Mouse (Mus musculus) heart, adult 11 months (tissue): ENCODE measurements around the gene Cd47.

ENCODE experiments used
- DNase-seq: peaks from one replicate; pipeline ENCODE4 v3.0.0; 2022

Gene Cd47

DNA sequence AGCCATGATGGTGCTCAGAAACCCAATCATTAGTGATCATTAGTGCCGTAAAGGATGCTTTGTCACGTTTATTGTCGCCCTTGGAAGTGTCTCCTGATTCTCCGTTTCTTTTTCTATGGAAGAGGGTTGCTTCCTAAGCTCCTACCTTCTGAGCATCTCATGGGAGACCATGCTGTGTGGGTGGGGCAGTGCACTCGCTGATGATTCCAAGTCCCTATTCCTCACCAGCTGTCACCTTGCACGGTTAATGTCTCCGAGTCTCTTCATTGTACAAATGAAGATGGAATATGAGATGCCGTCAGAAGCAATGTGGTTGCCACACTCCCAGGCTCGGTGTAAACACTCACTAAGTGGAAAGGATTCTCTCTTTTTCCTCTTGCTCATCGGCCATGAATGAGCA is 119.9 kb downstream of the Cd47 start:
- DNase-seq: peak; percentile 55

DNA sequence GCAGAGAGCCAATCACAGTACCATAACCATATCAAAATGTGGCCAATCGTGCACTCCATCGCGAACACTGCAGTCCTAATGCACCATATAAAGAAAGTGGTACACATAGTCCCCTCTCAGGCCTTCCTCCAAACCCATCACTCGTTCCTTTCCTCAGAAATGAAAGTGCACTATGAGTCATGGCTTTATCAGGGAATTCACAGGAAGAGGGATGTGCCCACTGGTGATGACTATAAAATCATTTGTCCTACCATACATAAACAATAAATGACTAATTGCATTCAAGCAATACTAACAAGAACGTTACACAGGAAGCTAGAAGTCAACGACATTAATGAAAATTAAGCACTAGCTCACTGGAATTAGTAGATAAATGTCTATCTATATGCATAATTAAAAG is 121.3 kb downstream of the Cd47 start:
- DNase-seq: peak; percentile 40

DNA sequence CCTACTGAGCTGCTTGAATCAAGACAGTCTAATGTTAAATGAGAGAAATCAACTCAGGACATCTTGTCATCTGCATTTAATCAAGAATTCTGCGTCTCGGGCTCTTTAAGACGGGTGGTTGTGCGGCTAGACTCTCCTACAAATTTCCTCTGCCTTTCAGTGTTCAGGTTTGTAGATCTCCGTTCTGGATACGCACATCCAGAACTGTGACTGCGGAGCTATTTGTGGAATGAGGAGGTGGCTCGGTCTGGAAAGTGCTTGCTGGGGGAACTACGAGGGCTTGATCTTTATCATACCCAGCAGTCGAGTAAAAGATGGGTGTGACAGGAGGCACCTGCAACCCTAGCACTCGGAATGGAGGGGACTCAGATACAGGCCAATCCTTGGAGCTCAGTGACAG is 121.8 kb downstream of the Cd47 start:
- peak; percentile 84 for DNase-seq

DNA sequence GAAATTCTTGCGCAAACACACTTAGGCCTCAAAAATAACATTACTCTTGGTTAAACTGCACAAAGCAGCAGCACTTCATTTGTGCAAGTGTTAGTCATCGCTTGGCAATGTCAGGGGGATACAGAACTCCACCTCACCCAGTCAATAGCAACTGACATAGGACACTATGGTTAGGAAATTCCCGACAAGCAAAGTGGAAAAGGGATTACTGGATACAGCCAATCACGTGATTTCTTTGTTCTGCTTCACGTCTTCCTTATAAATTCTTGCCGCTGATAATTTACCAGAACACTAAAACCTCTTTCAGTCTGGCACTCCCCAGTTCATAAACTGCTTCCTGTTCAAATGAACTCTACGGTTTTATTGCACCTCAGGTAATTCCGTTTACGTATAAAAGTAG is 123.4 kb downstream of the Cd47 start:
- peak; percentile 95 for DNase-seq

DNA sequence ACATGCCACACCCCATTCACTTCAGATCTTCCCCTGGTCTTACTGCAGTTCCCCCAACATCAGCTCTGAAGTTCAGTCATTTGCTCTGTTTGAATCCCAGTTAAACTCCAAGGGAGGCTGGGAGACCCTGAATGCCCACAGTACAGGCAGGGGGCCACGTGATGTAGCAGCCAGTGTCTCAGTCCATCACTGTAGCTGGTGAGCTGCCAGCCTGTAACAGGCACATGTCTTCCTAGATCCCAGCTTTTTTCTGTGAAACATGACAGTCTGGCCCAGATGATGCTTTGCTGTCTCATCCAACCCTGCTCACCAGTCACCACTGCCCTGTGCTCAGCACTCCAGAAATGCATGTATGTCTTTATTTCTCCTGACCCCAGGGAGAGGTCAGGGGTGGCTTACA is 124.6 kb downstream of the Cd47 start:
- DNase-seq: no peak

DNA sequence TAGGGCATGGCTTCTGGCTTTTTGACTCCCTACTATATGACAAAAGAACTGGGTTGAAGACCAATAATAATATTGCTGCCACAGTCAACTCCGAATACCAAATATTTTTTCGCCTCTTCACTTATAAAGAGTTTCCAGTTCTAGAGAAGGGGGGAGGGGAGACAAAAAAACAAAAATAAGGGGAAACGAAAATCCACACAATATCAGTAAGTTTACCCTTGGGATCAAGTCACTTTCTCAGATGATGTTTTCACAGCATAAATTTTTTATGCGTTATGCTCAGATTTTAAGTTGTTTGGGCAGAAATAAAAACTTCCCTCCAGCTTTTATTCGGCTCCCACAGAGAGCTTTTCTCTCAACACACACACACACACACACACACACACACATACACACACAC is 132.9 kb downstream of the Cd47 start:
- DNase-seq: no peak

DNA sequence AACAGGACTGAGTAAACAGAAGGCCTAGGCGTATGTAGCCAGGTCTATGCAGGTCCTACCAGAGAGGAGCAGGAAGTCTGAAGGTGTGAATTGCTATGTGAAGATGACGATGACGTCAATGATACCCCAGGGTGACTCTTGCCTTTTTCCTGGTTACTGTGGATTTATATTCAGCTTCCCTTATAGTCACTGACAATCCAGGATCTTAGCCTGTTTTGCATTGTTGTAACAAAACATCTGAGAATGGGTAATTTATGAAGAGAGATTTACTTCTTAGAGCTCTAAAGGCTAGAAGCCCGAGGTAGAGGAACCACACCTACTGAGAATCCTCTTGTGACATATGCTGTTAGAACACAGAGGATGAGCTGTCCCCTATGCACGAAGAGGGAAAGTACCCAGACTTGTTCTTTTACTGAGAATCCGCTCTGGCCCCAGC is 135.7 kb downstream of the Cd47 start:
- DNase-seq: no peak

DNA sequence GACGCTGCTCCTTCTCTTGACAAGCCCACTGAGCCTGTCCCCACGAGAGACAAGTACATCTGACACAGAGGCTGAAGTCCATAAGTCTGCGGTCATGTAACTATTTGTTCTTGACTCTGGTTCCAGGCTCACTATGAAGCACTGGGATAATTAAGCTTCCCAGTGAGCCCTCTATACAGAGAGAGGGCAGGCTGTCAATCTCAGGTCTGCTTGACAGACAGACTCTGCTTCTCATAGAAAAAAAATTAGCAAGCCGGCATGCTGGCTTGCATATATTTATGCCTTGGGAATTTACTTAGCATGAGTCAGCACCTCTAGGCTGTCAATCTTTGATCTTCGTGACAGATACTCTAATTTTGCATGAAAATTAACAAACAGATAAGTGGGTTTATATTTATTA is 136.5 kb downstream of the Cd47 start:
- DNase-seq: no peak

DNA sequence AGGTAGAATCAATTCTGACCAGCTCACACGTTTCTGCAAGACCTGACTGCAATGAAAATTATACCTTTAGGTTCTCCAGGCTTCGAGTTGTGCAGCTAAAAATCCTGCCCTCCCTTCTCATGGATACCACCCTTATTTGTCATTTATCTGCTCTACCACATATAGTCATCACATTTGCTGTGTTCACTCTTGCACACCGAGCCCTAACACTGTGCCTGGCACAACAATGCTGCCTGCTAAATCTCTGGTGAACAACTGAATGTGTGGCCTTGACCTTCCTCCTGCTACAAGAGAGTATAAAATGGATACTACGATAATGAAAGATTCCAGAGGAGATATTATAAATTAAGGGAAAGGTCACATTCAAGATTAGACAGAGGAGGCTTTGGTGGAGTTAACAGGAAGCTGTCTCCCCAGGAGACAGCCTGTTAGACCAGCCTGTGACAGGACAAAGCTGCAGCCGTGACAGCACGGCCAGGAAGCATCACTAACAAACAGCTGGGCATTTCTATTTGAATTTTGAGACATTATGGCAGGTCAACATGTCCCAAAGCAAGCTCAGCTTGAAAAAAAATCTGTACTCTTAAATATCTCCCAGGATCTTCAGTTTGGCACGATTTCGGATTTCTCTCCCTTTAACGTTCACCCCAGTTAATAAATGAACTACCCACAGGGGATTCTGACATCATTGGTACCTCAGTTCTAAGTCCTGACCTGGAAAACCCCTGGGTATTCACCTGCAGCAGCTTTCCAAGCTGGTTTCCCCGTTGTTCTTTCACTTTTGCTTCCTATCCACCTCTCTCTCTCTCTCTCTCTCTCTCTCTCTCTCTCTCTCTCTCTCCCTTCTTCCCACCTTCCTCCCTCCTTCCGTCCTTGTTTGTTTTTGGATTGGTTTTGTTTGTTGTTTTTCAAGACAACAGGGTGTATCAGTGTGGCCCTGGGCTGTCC is 137.2 kb downstream of the Cd47 start:
- no peak for DNase-seq

DNA sequence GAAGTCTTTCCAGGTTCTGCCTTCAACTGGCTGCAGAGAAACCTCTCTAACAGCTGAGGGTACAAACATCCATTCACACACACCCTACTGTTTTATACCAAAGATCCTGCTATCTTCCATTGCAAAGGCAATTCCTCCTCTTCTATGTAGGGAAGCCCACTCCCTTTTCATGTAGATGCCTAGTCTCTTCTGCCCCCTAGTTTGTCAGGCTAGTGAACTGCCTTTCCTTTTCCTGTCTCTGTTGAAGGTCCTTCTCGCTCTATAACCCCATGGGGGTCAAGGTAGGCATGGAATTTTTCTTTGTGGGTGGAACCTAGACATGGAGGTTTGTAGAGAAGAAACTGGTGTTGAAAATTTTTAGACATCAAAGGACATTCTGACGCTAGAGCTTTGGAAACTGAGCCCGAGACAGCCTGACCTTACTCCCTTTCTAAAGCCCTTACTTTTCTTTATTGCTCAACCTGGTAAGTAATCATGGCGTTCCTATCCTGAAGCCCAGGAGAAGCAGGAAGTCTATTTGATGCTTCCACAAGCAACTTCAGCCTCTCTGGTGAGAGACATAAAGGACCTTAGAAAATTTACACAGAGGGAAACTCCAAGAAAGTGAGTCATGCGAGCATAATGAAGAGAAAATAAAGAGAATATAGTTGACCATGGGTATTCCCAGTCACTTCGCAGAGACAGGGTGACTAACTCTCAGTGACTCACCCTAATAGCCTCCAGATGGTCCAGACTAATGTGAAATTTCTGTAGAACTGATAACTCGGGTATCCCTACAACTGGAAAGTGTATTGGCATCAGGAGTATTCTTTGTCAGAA is 138.4 kb downstream of the Cd47 start:
- DNase-seq: no peak

DNA sequence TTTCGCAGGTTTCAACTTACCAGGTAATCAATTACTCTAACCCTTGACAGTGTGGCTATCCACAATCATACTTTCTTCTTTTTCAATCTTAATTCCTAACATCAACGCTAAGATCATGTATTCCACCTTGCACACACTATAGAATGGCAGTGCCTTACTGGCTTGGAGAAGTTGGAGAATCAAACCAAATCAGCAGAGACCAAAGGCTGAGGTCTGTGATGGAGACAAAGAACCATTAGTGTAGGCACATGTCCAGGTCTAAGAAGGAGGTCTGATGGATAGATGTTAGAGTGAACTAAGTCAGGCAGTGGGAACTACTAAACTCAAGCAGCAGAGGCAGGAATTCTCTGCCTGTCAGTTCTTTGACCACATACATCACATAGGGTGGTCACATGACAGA is 139.0 kb downstream of the Cd47 start:
- no peak for DNase-seq

DNA sequence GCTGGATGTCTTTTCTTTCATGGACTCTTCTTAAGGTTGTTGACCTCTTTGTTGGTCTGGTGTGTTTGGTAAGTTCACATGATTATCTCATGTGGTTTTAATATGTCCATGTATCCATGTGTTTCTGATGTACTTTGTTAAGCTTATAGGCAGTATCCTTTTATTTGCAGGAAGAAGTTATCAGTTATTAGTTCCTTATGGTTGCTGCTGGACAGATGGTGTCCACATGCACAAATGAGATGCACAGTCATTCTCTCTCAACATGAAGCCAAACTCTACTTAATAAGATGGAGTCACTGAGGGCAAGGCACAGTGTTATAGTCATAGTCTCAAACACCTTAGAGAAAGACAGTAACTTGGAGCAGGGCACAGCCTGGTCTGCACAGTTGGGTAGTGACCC is 140.1 kb downstream of the Cd47 start:
- no peak for DNase-seq

DNA sequence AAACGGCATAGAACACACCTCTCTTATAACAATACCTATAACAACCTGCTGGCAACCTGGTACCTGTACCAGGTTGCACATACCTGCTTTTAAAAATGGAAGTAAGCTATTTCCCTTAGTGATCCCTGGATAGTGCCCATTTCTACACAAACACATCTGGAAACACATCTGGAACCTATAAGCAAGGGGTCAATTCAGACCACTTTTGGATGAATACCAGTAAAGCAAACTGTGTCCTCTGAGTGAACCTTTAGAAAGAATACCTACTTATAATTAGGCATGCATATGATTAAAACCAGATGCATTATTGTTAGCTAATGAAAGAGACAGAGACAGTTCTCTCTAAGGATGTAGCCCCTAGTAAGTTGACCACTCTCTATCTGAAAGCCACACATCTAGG is 140.7 kb downstream of the Cd47 start:
- no peak for DNase-seq

DNA sequence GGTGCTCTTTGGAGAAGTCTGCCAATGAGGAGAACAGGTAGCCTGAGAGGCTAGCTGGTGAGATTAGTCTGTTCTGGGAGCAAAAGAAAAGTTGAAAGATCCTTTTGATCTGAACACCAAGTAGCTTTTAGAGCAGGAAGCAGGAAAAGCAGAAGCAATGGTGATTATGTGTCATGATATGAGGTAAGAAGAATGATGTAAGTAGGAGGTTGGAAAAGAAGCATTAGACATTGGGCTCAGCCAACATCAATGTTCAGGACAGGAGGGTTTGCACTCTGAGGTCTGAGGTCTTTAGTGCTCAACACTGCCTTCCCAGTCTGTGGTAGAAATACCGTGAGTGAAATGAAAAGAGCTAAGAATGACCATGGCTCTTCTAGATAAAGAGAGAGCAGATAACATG is 143.4 kb downstream of the Cd47 start:
- no peak for DNase-seq

DNA sequence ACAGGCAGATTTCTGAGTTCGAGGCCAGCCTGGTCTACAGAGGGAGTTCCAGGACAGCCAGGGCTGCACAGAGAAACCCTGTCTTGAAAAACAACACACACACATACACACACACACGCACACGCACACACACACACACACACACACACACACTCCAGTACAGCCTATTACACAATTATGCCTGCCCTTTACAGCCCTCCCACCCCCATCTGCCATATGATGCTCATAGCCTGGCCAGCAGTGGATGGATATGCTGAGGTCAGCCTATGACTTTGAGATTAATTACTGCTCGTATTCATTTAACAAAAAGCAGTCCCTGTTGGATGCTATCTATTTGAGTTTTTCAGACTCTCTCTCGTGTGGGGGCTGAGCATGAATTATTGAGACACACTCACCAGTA is 144.8 kb downstream of the Cd47 start:
- no peak for DNase-seq

DNA sequence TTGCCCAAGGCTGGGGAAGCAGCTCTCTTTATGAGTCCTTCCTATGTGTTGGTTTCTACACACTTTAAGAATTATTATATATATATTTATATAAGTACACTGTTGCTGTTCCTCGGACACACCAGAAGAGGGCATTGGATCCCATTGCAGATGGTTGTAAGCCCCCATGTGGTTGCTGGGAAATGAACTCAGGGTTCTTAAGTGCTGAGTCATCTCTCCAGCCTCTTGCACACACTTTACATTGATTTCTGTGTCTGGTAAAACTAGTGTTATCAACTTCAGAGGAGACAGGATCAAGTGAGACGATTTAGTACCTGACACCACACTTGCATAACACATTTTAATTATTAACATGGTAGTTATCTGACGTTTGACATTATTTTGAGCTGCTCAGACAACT is 146.7 kb downstream of the Cd47 start:
- no peak for DNase-seq

DNA sequence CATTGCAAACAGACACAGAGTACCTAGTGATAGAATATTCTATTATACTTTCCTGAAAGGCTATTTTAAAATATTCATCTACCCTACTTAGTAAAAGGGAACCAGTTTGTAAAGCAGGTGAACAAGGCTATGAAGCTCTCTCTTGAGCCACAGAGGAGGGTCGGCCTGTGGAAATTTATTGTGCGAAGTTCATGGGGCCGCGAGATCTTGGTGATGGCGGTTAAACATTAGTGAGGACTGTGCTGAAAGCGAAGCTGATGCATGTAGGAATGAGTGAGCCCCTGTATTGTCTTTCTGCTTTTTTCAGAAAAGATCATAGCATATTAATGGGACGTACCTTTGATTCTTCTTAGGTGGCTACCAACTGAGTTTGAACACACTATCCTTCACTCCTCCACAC is 147.3 kb downstream of the Cd47 start:
- no peak for DNase-seq

DNA sequence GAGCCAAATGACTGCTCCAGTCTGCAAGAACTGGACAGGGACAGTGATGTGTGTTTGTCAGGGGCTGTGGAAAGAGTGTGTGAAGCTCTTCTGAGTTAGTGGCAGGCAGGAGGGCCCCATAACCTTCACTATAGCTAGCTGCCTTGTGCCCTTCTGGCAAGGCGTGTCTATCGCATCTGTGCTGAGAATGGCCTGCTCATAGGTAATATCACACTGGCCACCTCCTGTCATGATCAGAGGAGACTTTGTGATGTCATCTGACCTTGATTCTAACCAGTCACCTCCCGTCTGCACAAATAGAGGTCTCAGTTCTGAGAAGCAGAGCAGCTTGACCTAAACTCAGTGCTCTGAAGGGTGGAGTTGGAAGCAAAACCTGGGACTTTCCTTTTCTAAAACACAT is 148.0 kb downstream of the Cd47 start:
- DNase-seq: no peak

DNA sequence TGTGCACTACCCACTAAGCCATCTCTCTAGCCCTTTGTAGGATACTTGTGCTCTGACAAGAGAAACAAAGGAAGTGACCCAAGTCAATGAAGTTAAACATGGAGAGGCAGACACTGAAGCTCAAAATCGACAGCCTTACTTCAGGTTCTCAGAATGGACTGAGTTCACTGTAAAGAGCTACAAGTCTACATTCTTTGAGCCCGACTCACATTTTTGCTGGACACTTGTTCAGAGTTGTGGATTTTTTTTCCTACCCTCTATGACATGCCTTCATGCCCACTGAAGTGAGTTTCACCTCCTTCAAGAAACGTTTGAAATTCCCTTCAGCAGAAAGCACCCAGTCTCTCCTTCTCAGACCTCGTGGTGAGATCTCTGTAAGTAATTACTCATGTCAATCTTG is 148.9 kb downstream of the Cd47 start:
- no peak for DNase-seq

DNA sequence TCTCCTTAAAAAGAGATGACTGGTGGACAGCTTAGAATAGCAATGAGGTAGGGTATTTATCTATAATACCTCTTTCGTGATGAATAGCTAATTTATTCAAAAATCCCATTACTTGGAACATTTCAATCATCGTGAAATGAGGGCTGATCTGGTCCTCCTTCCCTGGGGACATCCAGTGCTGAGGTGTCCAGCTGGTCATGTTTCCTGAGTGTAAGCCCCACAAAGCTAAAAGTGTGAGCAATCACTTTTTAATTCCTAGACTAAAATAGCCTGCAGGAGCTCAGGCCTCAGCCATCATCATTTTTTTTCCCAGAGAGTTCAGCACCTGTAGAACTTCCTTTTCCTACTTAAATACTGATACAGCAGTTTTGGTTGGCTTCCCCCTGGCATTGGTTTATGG is 150.0 kb downstream of the Cd47 start:
- no peak for DNase-seq

DNA sequence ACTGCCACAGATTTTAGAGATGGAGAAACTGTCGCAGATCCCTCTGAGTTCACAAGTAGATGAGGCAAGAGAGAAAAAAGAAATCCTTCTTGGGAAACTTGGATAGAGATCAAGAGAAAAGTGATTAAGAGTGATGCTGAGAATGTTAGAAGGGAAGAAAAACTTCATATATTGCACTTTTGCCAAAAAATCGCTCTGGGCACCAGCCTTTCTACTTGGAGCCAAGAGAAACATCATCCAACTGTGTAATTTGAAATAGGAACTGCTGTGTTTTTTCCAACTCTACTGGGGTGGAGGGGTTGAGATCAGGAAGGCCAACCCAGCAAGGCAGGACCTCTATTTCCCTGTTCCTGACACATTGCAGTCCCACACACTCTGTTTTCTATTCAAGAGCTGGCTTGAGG is 151.0 kb downstream of the Cd47 start:
- DNase-seq: peak; percentile 97

DNA sequence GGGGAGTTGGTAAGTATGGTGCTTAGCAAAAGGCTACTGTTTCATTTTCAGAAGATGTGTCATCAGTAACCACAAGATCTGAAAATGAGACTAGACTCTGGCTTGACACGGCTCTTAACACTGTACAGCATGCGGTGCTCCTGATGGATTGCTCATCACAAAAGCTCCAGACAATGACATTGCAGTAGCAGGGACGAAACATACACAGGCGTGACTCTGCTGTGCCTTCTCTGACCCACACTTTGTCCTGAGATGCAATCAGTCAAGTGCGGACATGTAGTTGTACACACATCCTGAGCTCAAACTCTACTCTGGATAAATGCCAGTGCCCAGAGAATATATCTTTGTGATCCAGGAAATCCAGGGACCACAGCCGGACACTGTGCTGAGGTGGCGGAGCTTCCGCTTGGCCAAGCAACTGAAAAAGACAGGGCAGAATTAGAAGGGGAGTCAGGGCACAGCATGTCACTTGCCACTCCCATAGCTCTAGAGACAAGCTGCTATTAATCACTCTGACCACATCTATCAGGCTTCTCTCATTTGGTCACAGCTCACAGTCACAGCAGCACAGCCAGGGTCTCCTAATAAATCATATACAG is 151.7 kb downstream of the Cd47 start:
- DNase-seq: peak; percentile 94

DNA sequence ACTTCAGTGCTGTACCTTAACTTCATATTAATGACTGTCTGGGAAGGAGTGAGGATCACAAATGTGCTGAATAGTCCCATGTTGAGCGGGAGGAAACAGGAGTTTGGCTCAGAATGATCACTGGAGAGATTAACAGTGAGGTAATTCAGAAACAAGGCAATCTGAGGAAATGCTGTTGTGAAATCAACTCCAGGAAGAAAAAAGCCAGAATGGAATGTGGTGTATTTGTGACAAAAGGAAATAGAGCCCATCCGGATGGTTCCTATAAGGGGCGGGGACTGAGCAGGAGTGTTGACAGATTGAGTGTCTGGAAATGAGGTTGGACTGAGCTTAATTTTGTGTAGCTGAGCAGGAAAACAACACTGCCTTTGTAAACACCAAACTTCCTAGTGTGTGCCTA is 153.5 kb downstream of the Cd47 start:
- peak; percentile 95 for DNase-seq

DNA sequence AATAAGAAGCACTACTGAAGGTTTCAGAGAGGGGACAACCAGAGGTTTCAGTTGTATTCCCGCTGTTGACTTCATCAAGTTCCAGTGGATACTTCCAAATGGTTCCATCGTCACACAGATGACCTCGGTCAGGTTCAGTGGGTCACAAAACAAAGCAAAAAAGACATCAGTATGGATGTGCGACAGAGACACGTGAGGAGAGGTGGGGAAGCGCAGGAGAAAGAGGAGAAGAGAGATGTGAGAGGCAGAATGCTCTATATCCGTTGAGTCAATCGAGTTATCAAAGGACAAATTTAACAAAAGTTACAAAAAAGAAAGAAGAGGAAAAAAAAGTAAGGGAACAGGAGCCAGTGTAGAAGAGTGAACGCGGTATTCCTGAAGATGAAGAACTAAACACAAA is 154.6 kb downstream of the Cd47 start:
- DNase-seq: peak; percentile 61
